Mouse (Mus musculus): Measurements from ENCODE around the gene Sox2. TPM values are rescaled to one million over a fixed set of nuclear protein-coding genes. Genes with fewer than 3 reads are reported as not detected.

The Sox2 gene
- total RNA-seq, 2 experiments from 2014 or later: 37.8 to 38.2 TPM

DNA sequence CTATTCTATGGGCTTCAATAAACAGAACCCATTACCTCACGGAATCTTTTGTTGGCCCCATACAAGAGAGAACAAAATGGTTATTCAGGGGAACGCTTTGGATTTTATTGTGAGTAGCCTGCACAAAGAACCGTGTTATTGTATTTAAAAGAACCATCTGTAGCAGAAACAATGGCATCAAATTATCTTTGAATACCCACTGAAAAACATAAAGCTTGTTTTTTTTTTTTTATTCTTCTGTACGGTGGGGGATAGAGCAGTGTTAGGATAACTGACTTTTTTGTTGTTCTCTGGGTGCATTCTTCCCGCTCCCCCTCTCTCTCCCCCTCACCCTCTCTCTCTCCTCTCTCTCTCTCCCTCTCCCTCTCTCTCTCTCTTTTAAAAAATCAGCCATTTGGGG is 12.3 kb upstream of the Sox2 start:
- DNase-seq (ENCODE audit: extremely low spot score in 1 of 2, low spot score in 2 of 2): no peak
- peak overlapping the region; percentile 84; the same call in 1 of the 2 replicates for H3K27ac ChIP-seq
- no peak for TF ChIP-seq CTCF (IDR thresholded peaks at IDR 0.05)
- H3K4me3 ChIP-seq: peak overlapping the region; percentile 38
- intact Hi-C loops (cut with DNase I): loop anchor here (2.0 to 5.0 kb wide), 4 partner anchors 66 to 681 kb away; no protein-coding TSS in a partner anchor

DNA sequence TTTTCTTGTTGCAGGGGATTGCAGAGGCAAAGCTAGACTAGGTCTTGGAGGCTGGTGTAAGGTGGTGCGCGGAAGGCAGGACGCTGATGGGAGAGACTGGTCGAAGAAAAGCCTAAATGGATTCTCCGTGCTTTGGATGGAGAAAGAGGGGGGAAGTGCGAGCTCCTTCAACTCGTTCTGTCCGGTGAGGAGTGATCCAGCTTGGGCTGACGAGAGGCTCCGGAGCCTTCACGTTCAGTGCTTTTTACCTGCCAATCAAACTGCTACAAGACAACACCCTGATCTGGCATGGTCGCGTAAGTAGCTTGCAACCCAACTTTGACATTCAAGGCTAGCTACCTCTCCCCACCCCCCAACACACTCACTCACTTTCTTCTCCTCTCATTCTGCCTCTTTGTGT is 11.9 kb upstream of the Sox2 start:
- no peak for TF ChIP-seq CTCF (IDR thresholded peaks at IDR 0.05)
- intact Hi-C loops (cut with DNase I): loop anchor here (2.0 to 5.0 kb wide), 4 partner anchors 66 to 681 kb away; no protein-coding TSS in a partner anchor
- DNase-seq (ENCODE audit: extremely low spot score in 1 of 2, low spot score in 2 of 2): no peak
- peak overlapping the region; percentile 84 for H3K27ac ChIP-seq
- H3K4me3 ChIP-seq: peak overlapping the region; percentile 38

DNA sequence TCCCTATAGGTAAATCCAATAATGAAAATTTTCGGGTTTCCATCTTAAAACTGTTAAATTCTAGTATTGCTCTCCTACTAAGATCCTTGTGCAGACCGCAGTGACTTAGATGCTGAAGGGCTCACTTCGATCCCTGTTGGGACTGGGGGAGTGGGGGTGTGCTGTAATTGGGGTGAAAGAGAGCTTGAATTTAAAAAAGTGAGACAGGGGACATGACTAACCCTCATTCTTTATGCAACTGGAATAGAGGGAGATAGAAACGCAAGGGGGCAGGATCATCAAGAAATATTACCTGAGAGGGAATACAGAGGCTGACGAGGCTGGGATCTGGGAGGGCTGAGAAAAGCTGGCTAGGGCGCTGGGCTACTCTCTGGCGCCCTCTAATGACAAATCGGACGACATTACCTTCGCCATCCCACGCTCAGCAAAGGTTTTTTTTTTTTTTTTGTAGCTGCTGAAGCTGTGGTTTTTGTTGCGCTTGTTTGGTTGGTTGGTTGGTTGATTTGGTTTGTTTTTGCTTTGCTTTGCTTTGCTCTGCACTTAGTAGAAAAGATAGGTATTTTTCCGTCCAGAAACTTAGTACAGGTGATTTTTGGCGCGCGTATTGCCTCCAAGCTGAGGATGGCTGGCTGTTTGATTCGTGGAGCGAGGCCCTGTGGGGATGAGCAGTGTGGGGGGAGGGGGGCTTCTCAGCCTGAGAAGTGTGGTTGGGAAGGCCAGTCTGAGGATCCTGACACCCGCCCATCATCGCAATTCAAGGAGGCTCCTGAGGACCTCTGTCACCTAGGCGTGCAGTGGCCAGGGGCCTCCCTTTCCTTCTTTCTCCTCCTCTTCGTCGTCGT is 11.0 kb upstream of the Sox2 start:
- peak; percentile 74 for TF ChIP-seq CTCF (IDR thresholded peaks at IDR 0.05)
- DNase-seq (ENCODE audit: extremely low spot score in 1 of 2, low spot score in 2 of 2): peak in 1 of 2 experiments; percentile 74
- intact Hi-C loops (cut with DNase I): loop anchor here (1.0 to 5.0 kb wide), 6 partner anchors 67 to 682 kb away; no protein-coding TSS in a partner anchor
- peak overlapping the region; percentile 38 for H3K4me3 ChIP-seq
- H3K27ac ChIP-seq: peak overlapping the region; percentile 84

DNA sequence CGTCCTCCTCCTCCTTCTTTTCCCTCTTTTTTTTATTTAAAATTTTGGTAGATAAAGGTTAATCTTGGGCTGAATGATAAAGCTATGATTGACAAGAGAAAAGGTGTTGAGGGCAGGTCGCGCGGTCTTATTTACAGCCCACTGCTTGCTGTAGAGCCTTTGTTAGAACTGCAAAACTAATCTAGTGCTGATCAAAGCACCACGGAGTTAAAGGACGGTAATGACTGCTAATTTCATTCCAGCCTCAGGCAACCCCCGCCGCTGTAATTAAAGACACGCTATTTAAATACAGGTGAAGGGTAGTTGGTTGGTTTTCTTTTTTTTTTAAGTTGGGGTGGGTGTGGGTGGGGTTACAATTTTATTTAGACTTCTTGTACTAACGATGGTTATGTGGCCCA is 10.3 kb upstream of the Sox2 start:
- peak overlapping the region; percentile 38 for H3K27ac ChIP-seq
- no peak for TF ChIP-seq CTCF (IDR thresholded peaks at IDR 0.05)
- no peak for DNase-seq (ENCODE audit: extremely low spot score in 1 of 2, low spot score in 2 of 2)
- intact Hi-C loops (cut with DNase I): loop anchor here (1.0 to 10.0 kb wide), 9 partner anchors 68 to 765 kb away; no protein-coding TSS in a partner anchor
- H3K4me3 ChIP-seq: peak overlapping the region; percentile 38

DNA sequence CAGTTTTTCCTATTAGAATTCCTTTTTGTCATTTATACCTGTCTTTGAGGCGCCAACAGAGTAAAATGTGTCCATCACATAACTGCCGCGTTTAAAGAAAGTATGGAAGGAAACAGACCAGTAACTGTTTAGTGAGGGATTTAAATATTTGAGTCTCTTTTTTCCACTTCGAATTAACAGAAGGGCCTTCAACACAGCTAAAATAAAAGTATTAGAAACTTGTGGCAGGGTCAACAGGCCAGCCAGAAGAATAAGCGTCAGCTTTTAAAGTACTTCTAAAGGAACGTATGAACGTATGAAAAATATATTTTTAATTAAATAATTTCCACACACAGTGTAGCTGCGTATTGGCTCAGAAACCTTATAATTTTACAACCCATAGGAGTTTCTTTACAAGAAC is 9.9 kb upstream of the Sox2 start:
- Histone ChIP-seq H3K27ac (peak overlapping the region; percentile 38), H3K4me3 (peak overlapping the region; percentile 38; the same call in 1 of the 2 replicates)
- TF ChIP-seq CTCF (IDR thresholded peaks at IDR 0.05): no peak
- no peak for DNase-seq (ENCODE audit: extremely low spot score in 1 of 2, low spot score in 2 of 2)
- intact Hi-C loops (cut with DNase I): loop anchor here (2.0 to 10.0 kb wide), 3 partner anchors 197 to 765 kb away; no protein-coding TSS in a partner anchor

DNA sequence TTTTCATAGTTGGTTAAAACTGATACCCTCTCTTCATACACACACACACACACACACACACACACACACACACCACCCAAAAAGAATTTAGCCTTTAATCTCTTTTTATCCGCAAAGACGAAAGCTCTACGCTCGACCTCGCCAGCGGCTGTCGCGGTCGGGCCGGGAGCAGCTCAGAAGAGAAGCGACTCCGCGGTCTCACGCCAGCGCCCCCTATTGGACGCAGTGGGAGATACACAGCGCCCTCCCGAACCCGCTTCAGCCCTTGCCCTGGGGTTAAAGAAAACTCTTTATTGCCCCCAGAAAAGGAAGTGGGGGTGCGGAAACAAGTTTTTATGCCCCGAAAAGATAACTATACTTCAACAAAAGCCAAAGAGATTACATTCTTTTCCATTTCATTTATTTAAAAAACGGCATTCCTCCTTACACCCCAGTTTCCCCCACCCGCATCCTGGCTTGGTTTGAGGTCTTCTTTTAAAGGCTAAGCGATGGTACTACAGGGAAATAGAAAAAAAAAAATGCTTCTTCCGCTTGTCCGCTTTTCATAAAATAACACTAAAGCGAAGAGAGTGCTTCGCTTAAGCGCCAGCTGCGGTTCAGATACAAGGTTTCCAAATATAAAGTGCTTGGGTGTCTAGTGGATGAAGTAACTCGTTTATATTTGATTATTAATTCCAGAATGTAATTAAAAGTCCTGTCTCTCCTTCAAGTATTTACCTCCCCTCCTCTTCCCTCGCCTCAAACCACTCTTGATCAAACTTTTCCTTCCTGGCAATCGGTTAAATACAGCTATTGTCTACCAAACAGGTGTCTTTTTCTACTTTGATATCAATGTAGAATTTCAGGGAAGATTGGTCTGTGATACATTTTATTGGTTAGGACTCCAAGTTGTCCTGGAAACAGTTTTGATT is 9.3 kb upstream of the Sox2 start:
- TF ChIP-seq CTCF (IDR thresholded peaks at IDR 0.05): peak; percentile 65
- H3K4me3 ChIP-seq: peak overlapping the region; percentile 37
- intact Hi-C loops (cut with DNase I): loop anchor here (2.0 to 10.0 kb wide), 3 partner anchors 198 to 764 kb away; no protein-coding TSS in a partner anchor
- peak; percentile 59 to 69 for DNase-seq (ENCODE audit: extremely low spot score in 1 of 2, low spot score in 2 of 2)
- peak overlapping the region; percentile 71 for H3K27ac ChIP-seq

DNA sequence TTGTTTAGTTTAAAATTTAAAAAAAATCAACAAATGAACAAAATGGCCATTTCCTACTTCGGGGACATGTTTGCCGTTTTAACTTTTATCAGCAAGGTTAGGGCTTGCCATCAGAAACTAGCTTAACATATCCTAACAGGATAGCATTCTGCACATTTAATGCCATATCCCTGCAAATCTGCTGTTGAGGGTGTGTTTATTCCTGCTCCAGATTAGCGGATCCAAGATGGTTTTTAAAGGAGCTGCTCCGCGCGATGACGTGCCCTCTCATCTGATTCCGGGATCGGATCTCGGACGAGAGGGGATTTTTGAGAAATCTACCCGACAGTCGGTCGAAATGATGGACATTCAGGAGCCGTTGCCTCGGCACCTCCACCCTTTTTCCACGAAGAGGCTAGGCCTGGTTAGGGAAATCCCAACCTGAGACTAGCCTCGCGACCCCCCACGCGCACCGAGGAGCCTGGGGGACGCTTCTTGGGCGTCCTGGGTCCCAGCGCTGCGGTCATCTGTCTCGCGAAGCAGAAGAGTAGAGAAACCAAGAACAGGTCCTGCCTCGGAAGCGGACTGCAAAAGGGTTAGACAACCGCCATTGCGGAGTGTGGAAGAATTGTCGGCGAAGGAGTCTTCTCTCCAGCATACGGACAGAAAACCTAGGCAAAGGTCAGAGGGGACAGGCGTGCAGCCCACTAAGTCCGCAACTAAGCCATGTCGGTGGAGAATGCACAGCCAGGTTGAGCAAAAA is 8.3 kb upstream of the Sox2 start:
- no peak for TF ChIP-seq CTCF (IDR thresholded peaks at IDR 0.05)
- peak overlapping the region; percentile 71 for H3K27ac ChIP-seq
- no peak for DNase-seq (ENCODE audit: extremely low spot score in 1 of 2, low spot score in 2 of 2)
- intact Hi-C loops (cut with DNase I): loop anchor here (2.0 to 10.0 kb wide), 3 partner anchors 199 to 763 kb away; no protein-coding TSS in a partner anchor
- H3K4me3 ChIP-seq: peak overlapping the region; percentile 37

DNA sequence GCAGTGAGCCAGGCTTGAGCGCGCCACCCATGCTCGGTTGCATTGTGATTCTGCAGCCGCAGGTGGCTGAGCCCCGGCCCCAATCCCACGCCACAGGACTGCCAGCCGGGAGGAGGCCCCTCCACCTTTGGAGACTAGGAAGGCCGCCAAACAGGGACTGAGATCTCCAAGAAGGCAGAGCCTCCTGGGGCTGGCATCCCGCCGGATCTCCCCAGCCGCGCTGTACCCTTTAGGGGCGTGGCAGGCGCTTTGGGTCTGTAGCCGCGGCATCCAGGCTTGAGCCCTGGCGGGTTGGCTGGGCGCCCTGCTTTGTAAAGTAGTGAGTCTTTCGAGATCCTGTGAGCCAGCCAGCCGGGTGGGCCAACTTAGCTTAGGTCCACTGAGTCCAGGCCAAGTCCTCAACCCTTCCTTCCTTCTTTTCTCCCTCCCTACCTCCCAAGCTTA is 7.7 kb upstream of the Sox2 start:
- peak overlapping the region; percentile 37 for H3K4me3 ChIP-seq
- peak; percentile 68 to 81 for DNase-seq (ENCODE audit: extremely low spot score in 1 of 2, low spot score in 2 of 2)
- peak overlapping the region; percentile 71 for H3K27ac ChIP-seq
- intact Hi-C loops (cut with DNase I): loop anchor here (10.0 kb wide), 2 partner anchors 538 to 762 kb away; no protein-coding TSS in a partner anchor
- no peak for TF ChIP-seq CTCF (IDR thresholded peaks at IDR 0.05)

DNA sequence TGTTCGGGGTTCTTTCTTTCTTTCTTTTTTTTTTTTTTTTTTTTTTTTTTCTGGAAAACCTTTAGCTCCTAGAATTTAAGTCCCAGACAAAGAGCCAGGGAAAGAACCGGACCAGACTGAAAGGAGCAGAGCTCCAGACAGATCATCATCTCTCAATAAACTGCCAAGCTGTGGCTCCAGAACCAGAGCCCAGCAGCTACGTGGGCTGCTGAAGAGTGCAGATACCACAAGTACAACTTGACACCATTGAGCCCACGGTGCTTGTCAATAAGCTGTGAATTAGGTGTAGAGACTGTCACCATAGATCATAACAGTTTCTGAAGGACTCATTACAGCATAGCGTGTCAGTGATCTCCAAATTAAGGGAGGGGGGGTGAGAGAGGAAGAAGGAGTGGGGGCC is 7.1 kb upstream of the Sox2 start:
- intact Hi-C loops (cut with DNase I): loop anchor here (10.0 kb wide), 2 partner anchors 538 to 762 kb away; no protein-coding TSS in a partner anchor
- no peak for DNase-seq (ENCODE audit: extremely low spot score in 1 of 2, low spot score in 2 of 2)
- Histone ChIP-seq H3K27ac (peak overlapping the region; percentile 69), H3K4me3 (peak overlapping the region; percentile 37; the same call in 1 of the 2 replicates)
- no peak for TF ChIP-seq CTCF (IDR thresholded peaks at IDR 0.05)

DNA sequence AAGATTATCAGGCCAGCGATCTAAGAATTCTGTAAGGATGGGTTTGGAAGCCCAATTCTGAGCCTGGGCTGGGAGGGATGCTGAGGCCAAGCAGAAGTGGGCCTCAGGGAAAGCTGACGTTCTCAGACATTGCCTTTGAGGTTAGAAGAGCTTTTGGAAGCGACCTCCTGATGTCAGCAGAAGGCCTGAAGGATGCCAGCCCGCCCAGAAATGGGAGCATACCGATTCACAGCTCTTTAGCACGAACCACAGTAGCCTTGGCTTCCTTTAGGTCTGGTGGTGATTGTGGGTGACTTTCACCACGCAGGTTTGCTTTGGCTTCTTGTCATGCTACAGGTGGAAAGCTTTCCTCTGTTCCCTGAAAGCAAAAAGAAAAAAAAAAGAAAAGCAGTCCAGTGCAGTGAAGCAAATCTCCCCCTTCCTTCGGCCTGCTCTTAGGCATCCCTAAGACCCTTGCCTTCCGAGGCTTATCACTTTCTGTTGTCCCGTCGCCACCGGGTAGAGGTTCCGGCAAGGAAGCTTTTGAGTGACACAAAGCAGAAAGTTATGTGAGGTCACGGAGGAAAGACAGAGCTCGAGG is 6.6 kb upstream of the Sox2 start:
- intact Hi-C loops (cut with DNase I): loop anchor here (10.0 kb wide), 2 partner anchors 539 to 761 kb away; no protein-coding TSS in a partner anchor
- Histone ChIP-seq H3K4me3 (no peak overlapping the region), H3K27ac (peak overlapping the region; percentile 54)
- no peak for DNase-seq (ENCODE audit: extremely low spot score in 1 of 2, low spot score in 2 of 2)
- no peak for TF ChIP-seq CTCF (IDR thresholded peaks at IDR 0.05)

All from left cerebral cortex, adult 2 months (tissue).